Mouse (Mus musculus): ENCODE data around the gene Akap6. TPM values are rescaled to one million over a fixed set of nuclear protein-coding genes. Genes with fewer than 3 reads are reported as not detected.
A peak's percentile ranks its signal among the peaks of the same experiment; 100 is the strongest.

Gene Akap6
- polyA plus RNA-seq, 1 experiment from 2014 or later: 13.3 TPM

DNA sequence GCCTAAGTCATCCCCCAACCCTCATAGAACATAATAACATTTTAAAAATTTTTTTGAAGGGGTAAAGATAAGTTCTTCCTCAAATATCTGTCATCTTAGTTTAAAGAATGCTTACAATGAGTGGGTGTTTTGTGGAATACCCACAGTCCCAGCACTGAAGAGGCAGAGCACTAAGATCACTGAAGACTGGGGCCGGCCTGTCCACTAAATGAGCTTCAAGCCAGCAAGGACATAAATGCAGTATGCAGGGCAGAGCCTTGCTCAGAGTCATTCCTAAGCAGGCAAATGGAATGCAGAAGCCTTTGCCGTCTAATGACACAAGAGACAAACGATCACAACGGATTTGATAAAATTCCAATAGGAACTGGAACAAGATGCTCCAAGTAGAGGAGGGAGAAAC, 242.8 kb downstream of the Akap6 start:
- no peaks in the 10 kb centered on the region for H3K36me3 ChIP-seq (ENCODE audit: control insufficient read depth, insufficient read depth, low read length)
- no peak overlapping the region for H3K4me2 ChIP-seq (ENCODE audit: low read length)
- H3K4me1 ChIP-seq (ENCODE audit: control insufficient read depth, insufficient read depth, low read length): peaks cover 3% of the 10 kb centered on the region; the same call in 1 of the 2 replicates
- DNase-seq (ENCODE audit: low spot score): no peak
- no peak overlapping the region for H3K9ac ChIP-seq (ENCODE audit: low read length)
- 94% methylated on average over 4 of the region's 4 CpGs for WGBS
- no peaks in the 10 kb centered on the region for H3K9me3 ChIP-seq (replicated peaks; ENCODE audit: control insufficient read depth, low read length)
- H3K4me3 ChIP-seq (ENCODE audit: low read depth, low read length): no peak overlapping the region
- H3K27me3 ChIP-seq (replicated peaks; ENCODE audit: control insufficient read depth, insufficient read depth, low read length): no peaks in the 10 kb centered on the region
- no peak for ATAC-seq
- H3K27ac ChIP-seq (ENCODE audit: low read depth, low read length): no peak overlapping the region

DNA sequence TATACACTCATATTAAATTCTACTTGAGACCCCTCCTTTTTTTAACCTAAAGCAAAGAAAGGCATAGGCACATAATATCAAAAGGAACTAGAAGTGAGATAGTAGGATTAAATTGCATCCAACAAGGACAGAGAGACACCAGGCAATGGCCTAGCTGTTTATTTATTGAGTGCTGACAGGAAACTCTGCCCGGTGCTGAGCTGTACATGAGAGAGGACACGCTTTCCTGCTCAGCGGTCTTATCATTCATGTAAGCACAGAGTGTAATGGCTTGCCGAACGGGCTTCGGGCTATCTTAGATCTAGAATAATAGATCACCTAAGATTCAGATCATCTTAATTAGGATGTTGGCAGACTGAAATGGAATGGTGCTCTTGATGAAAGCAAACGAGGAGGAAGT, 245.1 kb downstream of the Akap6 start:
- DNase-seq (ENCODE audit: low spot score) (no peak), ATAC-seq (no peak)
- H3K27me3 ChIP-seq (replicated peaks; ENCODE audit: control insufficient read depth, insufficient read depth, low read length): no peaks in the 10 kb centered on the region
- WGBS: 77% methylated on average over 7 of the region's 7 CpGs
- H3K4me2 ChIP-seq (ENCODE audit: low read length): no peak overlapping the region
- no peaks in the 10 kb centered on the region for H3K9me3 ChIP-seq (replicated peaks; ENCODE audit: control insufficient read depth, low read length)
- H3K36me3 ChIP-seq (ENCODE audit: control insufficient read depth, insufficient read depth, low read length): no peaks in the 10 kb centered on the region
- H3K4me1 ChIP-seq (ENCODE audit: control insufficient read depth, insufficient read depth, low read length): no peaks in the 10 kb centered on the region
- no peak overlapping the region for H3K4me3 ChIP-seq (ENCODE audit: low read depth, low read length)
- H3K27ac ChIP-seq (ENCODE audit: low read depth, low read length): no peak overlapping the region
- H3K9ac ChIP-seq (ENCODE audit: low read length): no peak overlapping the region

DNA sequence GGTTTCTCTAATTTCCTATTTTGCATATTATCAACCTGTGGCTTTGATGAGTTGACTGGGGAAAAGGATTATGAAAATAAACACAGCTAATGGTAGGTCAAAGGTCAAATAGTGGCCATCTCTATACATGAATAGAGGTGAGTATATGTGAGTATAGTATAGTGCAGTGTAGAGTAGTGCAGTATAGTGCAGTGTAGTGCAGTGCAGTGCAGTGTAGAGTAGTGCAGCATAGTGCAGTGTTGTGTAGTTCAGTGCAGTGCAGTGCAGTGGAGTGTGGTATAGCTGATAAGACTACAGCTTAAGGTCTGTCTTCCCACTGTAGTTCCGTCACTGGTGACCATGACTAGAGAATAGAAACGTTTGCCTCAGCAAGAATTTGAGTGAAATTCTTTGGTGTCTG, 245.8 kb downstream of the Akap6 start:
- Histone ChIP-seq H3K4me1 (ENCODE audit: control insufficient read depth, insufficient read depth, low read length) (no peaks in the 10 kb centered on the region), H3K36me3 (ENCODE audit: control insufficient read depth, insufficient read depth, low read length) (no peaks in the 10 kb centered on the region)
- 89% methylated on average over 2 of the region's 2 CpGs for WGBS

GRCm38 (mm10) chr12:52950660-52951059, 251.5 kb downstream of the Akap6 start:
- ATAC-seq (no peak), DNase-seq (ENCODE audit: low spot score) (no peak)
- H3K36me3 ChIP-seq (ENCODE audit: control insufficient read depth, insufficient read depth, low read length): no peaks in the 10 kb centered on the region
- H3K27ac ChIP-seq (ENCODE audit: low read depth, low read length): no peak overlapping the region
- WGBS: 79% methylated on average over 4 of the region's 4 CpGs
- H3K4me2 ChIP-seq (ENCODE audit: low read length): no peak overlapping the region
- no peak overlapping the region for H3K9ac ChIP-seq (ENCODE audit: low read length)
- H3K4me3 ChIP-seq (ENCODE audit: low read depth, low read length): no peak overlapping the region
- no peaks in the 10 kb centered on the region for H3K9me3 ChIP-seq (replicated peaks; ENCODE audit: control insufficient read depth, low read length)
- no peaks in the 10 kb centered on the region for H3K4me1 ChIP-seq (ENCODE audit: control insufficient read depth, insufficient read depth, low read length)
- no peaks in the 10 kb centered on the region for H3K27me3 ChIP-seq (replicated peaks; ENCODE audit: control insufficient read depth, insufficient read depth, low read length)

More for the DNA sequence above, 245.8 kb downstream of the Akap6 start:
- H3K9me3 ChIP-seq (replicated peaks; ENCODE audit: control insufficient read depth, low read length): no peaks in the 10 kb centered on the region
- H3K4me2 ChIP-seq (ENCODE audit: low read length): no peak overlapping the region
- H3K27me3 ChIP-seq (replicated peaks; ENCODE audit: control insufficient read depth, insufficient read depth, low read length): no peaks in the 10 kb centered on the region
- H3K9ac ChIP-seq (ENCODE audit: low read length): no peak overlapping the region
- H3K4me3 ChIP-seq (ENCODE audit: low read depth, low read length): no peak overlapping the region
- DNase-seq (ENCODE audit: low spot score): no peak
- ATAC-seq: no peak
- H3K27ac ChIP-seq (ENCODE audit: low read depth, low read length): no peak overlapping the region

- Histone ChIP-seq H3K9me3 (replicated peaks; ENCODE audit: control insufficient read depth, low read length) (no peaks in the 10 kb centered on the region), H3K4me2 (ENCODE audit: low read length) (no peak overlapping the region), H3K36me3 (ENCODE audit: control insufficient read depth, insufficient read depth, low read length) (no peaks in the 10 kb centered on the region), H3K27ac (ENCODE audit: low read depth, low read length) (no peak overlapping the region), H3K4me3 (ENCODE audit: low read depth, low read length) (no peak overlapping the region), H3K4me1 (ENCODE audit: control insufficient read depth, insufficient read depth, low read length) (no peaks in the 10 kb centered on the region), H3K27me3 (replicated peaks; ENCODE audit: control insufficient read depth, insufficient read depth, low read length) (no peaks in the 10 kb centered on the region), H3K9ac (ENCODE audit: low read length) (no peak overlapping the region)
- 68% methylated on average over 3 of the region's 3 CpGs for WGBS
- DNase-seq (ENCODE audit: low spot score) (no peak), ATAC-seq (no peak)
These were observed 258.4 kb downstream of the Akap6 start for GRCm38 (mm10) chr12:52957587-52957986.

- H3K27me3 ChIP-seq (replicated peaks; ENCODE audit: control insufficient read depth, insufficient read depth, low read length): no peaks in the 10 kb centered on the region
- ATAC-seq (no peak), DNase-seq (ENCODE audit: low spot score) (no peak)
- no peak overlapping the region for H3K9ac ChIP-seq (ENCODE audit: low read length)
- H3K27ac ChIP-seq (ENCODE audit: low read depth, low read length): no peak overlapping the region
- no peaks in the 10 kb centered on the region for H3K4me1 ChIP-seq (ENCODE audit: control insufficient read depth, insufficient read depth, low read length)
- no peak overlapping the region for H3K4me2 ChIP-seq (ENCODE audit: low read length)
- no peak overlapping the region for H3K4me3 ChIP-seq (ENCODE audit: low read depth, low read length)
- no peaks in the 10 kb centered on the region for H3K36me3 ChIP-seq (ENCODE audit: control insufficient read depth, insufficient read depth, low read length)
- no peaks in the 10 kb centered on the region for H3K9me3 ChIP-seq (replicated peaks; ENCODE audit: control insufficient read depth, low read length)
- 61% methylated on average over 3 of the region's 3 CpGs for WGBS
These were observed 258.8 kb downstream of the Akap6 start for GRCm38 (mm10) chr12:52957994-52958393.

DNA sequence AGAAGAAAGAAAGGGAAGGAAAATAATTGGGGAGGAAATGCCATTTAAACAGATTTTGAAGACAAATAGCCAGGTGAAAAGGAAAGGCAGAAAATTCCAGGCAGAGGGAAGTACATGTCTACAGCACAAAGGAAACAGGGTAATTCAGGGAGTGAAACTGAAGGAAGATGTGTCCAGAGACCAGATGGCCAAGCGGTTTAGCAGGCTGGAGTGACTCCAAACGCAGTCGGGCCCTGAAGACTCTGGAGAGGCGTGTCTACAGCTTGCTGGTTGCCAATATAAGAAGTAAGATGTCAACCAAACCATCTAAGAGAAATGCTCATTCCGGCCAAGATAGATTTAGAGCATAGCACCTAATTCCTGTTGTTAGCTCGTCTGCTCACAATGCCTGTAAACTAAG, 292.6 kb downstream of the Akap6 start:
- H3K9ac ChIP-seq (ENCODE audit: low read length): no peak overlapping the region
- no peaks in the 10 kb centered on the region for H3K27me3 ChIP-seq (replicated peaks; ENCODE audit: control insufficient read depth, insufficient read depth, low read length)
- peak; percentile 32 for DNase-seq (ENCODE audit: low spot score)
- H3K9me3 ChIP-seq (replicated peaks; ENCODE audit: control insufficient read depth, low read length): no peaks in the 10 kb centered on the region
- H3K27ac ChIP-seq (ENCODE audit: low read depth, low read length): no peak overlapping the region
- 83% methylated on average over 6 of the region's 6 CpGs for whole genome bisulfite sequencing
- H3K4me1 ChIP-seq (ENCODE audit: control insufficient read depth, insufficient read depth, low read length): no peaks in the 10 kb centered on the region
- ATAC-seq: no peak
- H3K36me3 ChIP-seq (ENCODE audit: control insufficient read depth, insufficient read depth, low read length): no peaks in the 10 kb centered on the region
- no peak overlapping the region for H3K4me2 ChIP-seq (ENCODE audit: low read length)
- no peak overlapping the region for H3K4me3 ChIP-seq (ENCODE audit: low read depth, low read length)

DNA sequence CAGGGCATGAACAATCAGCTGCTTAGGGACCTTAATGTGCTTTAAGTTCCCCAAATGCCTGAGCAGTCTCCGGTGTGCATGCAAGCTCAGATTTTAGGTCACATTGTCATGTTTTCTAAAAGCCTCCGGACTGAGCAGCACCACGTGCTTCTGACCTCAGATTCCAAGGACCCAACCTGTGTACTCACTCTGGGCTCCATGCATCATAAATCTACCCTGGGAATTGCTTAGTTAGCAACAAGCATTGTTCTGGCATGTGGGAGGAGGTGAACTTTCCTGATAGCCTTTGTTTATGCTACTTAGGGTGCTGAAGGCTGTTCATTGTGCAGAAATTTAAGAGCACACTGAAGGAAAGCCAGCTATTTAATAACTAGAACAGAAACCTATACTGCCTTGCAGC, 313.2 kb downstream of the Akap6 start:
- no peak overlapping the region for H3K27ac ChIP-seq (ENCODE audit: low read depth, low read length)
- WGBS: 4% methylated on average over 3 of the region's 3 CpGs
- H3K36me3 ChIP-seq (ENCODE audit: control insufficient read depth, insufficient read depth, low read length): no peaks in the 10 kb centered on the region
- no peaks in the 10 kb centered on the region for H3K27me3 ChIP-seq (replicated peaks; ENCODE audit: control insufficient read depth, insufficient read depth, low read length)
- no peak overlapping the region for H3K4me3 ChIP-seq (ENCODE audit: low read depth, low read length)
- no peak overlapping the region for H3K4me2 ChIP-seq (ENCODE audit: low read length)
- DNase-seq (ENCODE audit: low spot score) (no peak), ATAC-seq (no peak)
- no peaks in the 10 kb centered on the region for H3K4me1 ChIP-seq (ENCODE audit: control insufficient read depth, insufficient read depth, low read length)
- no peak overlapping the region for H3K9ac ChIP-seq (ENCODE audit: low read length)
- H3K9me3 ChIP-seq (replicated peaks; ENCODE audit: control insufficient read depth, low read length): no peaks in the 10 kb centered on the region

GRCm38 (mm10) chr12:53014539-53014938, 315.4 kb downstream of the Akap6 start:
- no peak for DNase-seq (ENCODE audit: low spot score)
- Histone ChIP-seq H3K4me3 (ENCODE audit: low read depth, low read length) (no peak overlapping the region), H3K27me3 (replicated peaks; ENCODE audit: control insufficient read depth, insufficient read depth, low read length) (no peaks in the 10 kb centered on the region), H3K9me3 (replicated peaks; ENCODE audit: control insufficient read depth, low read length) (no peaks in the 10 kb centered on the region), H3K36me3 (ENCODE audit: control insufficient read depth, insufficient read depth, low read length) (no peaks in the 10 kb centered on the region), H3K27ac (ENCODE audit: low read depth, low read length) (no peak overlapping the region), H3K9ac (ENCODE audit: low read length) (no peak overlapping the region), H3K4me2 (ENCODE audit: low read length) (no peak overlapping the region), H3K4me1 (ENCODE audit: control insufficient read depth, insufficient read depth, low read length) (no peaks in the 10 kb centered on the region)
- WGBS: 91% methylated on average over 6 of the region's 6 CpGs
- ATAC-seq: no peak

Data from forebrain, embryonic 14.5 days (tissue).